Mouse (Mus musculus): Measurements from ENCODE around the gene Gstm5.

DNA sequence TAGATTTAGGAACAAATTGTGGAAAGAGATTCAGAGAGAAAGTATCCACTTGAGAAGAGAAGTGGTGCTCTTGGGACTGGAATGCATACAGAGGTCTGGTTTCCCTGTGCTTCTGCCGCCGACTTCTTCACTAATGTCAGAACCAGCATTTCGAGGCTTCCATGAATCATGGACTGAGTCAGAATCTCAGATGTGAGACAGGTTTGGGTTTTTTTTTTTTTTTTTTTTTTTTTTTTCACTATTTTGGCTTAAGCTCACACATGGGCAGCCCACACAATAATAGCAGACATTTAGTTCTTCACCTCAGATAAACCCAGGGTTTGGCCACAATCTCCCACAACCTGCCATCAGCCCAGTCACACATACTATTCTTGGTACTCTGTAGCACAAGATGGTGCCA lies 39.6 kb downstream of the Gstm5 start:
- no peak for TF ChIP-seq POLR2A (IDR thresholded peaks at IDR 0.05; ENCODE audit: borderline replicate concordance, extremely low read depth, insufficient read depth, insufficient read length, poor library complexity, severe bottlenecking)
- TF ChIP-seq CTCF (IDR thresholded peaks at IDR 0.05; ENCODE audit: borderline replicate concordance, extremely low read depth, insufficient read depth, insufficient read length), result no peak
